Mouse (Mus musculus): ENCODE data around the gene Exo1. TPM values are rescaled to one million over a fixed set of nuclear protein-coding genes. Genes with fewer than 3 reads are reported as not detected.

The Exo1 gene
- polyA plus RNA-seq, 1 experiment from 2014 or later, result 0.55 TPM

GRCm38 (mm10) chr1:175923848-175924787, 43.7 kb downstream of the Exo1 start:
- H3K27ac ChIP-seq, result no peak overlapping the region
- H3K4me3 ChIP-seq (ENCODE audit: inconsistent target), result no peak overlapping the region
- no peaks in the 10 kb centered on the region for H3K36me3 ChIP-seq (ENCODE audit: inconsistent target)
- H3K79me2 ChIP-seq (ENCODE audit: inconsistent target), result no peaks in the 10 kb centered on the region
- WGBS (ENCODE audit: missing documents), result 57% methylated on average over 7 of the region's 7 CpGs

GRCm38 (mm10) chr1:175931391-175931790, 51.0 kb downstream of the Exo1 start:
- Histone ChIP-seq H3K27ac (no peak overlapping the region), H3K4me3 (ENCODE audit: inconsistent target) (no peak overlapping the region), H3K79me2 (ENCODE audit: inconsistent target) (no peaks in the 10 kb centered on the region), H3K36me3 (ENCODE audit: inconsistent target) (no peaks in the 10 kb centered on the region)
- 96% methylated on average over 5 of the region's 5 CpGs for WGBS (ENCODE audit: missing documents)

GRCm38 (mm10) chr1:175936282-175936737, 55.9 kb downstream of the Exo1 start:
- 21% methylated on average over 11 of the region's 11 CpGs for WGBS (ENCODE audit: missing documents)
- Histone ChIP-seq H3K27ac (no peak overlapping the region), H3K79me2 (ENCODE audit: inconsistent target) (no peaks in the 10 kb centered on the region), H3K36me3 (ENCODE audit: inconsistent target) (no peaks in the 10 kb centered on the region), H3K4me3 (ENCODE audit: inconsistent target) (no peak overlapping the region)

- Histone ChIP-seq H3K4me3 (ENCODE audit: inconsistent target) (no peak overlapping the region), H3K27ac (no peak overlapping the region), H3K79me2 (ENCODE audit: inconsistent target) (no peaks in the 10 kb centered on the region), H3K36me3 (ENCODE audit: inconsistent target) (no peaks in the 10 kb centered on the region)
- WGBS (ENCODE audit: missing documents), result 85% methylated on average over 3 of the region's 3 CpGs
These were observed 58.4 kb downstream of the Exo1 start for GRCm38 (mm10) chr1:175938731-175939130.

- WGBS (ENCODE audit: missing documents), result 96% methylated on average over 7 of the region's 7 CpGs
These were observed 62.8 kb downstream of the Exo1 start for GRCm38 (mm10) chr1:175943168-175943567.

GRCm38 (mm10) chr1:175946718-175947315, 66.4 kb downstream of the Exo1 start:
- Histone ChIP-seq H3K36me3 (ENCODE audit: inconsistent target) (no peaks in the 10 kb centered on the region), H3K79me2 (ENCODE audit: inconsistent target) (no peaks in the 10 kb centered on the region), H3K27ac (no peak overlapping the region), H3K4me3 (ENCODE audit: inconsistent target) (no peak overlapping the region)
- WGBS (ENCODE audit: missing documents), result 85% methylated on average over 4 of the region's 4 CpGs

More at GRCm38 (mm10) chr1:175943168-175943567, 62.8 kb downstream of the Exo1 start:
- no peak overlapping the region for H3K4me3 ChIP-seq (ENCODE audit: inconsistent target)
- H3K79me2 ChIP-seq (ENCODE audit: inconsistent target), result no peaks in the 10 kb centered on the region
- H3K36me3 ChIP-seq (ENCODE audit: inconsistent target), result no peaks in the 10 kb centered on the region
- no peak overlapping the region for H3K27ac ChIP-seq

GRCm38 (mm10) chr1:175950421-175950820, 70.0 kb downstream of the Exo1 start:
- Histone ChIP-seq H3K4me3 (ENCODE audit: inconsistent target) (no peak overlapping the region), H3K36me3 (ENCODE audit: inconsistent target) (no peaks in the 10 kb centered on the region), H3K27ac (no peak overlapping the region), H3K79me2 (ENCODE audit: inconsistent target) (no peaks in the 10 kb centered on the region)
- 90% methylated on average over 2 of the region's 3 CpGs for WGBS (ENCODE audit: missing documents)

GRCm38 (mm10) chr1:175950851-175951250, 70.5 kb downstream of the Exo1 start:
- Histone ChIP-seq H3K79me2 (ENCODE audit: inconsistent target) (no peaks in the 10 kb centered on the region), H3K36me3 (ENCODE audit: inconsistent target) (no peaks in the 10 kb centered on the region), H3K27ac (no peak overlapping the region), H3K4me3 (ENCODE audit: inconsistent target) (no peak overlapping the region)
- 100% methylated on average over 2 of the region's 2 CpGs for WGBS (ENCODE audit: missing documents)

GRCm38 (mm10) chr1:175961786-175962185, 81.4 kb downstream of the Exo1 start:
- Histone ChIP-seq H3K79me2 (ENCODE audit: inconsistent target) (no peaks in the 10 kb centered on the region), H3K27ac (no peak overlapping the region), H3K36me3 (ENCODE audit: inconsistent target) (no peaks in the 10 kb centered on the region), H3K4me3 (ENCODE audit: inconsistent target) (no peak overlapping the region)
- 88% methylated on average over 2 of the region's 2 CpGs for WGBS (ENCODE audit: missing documents)

Other genes with a start within 250 kb of the Exo1 start
- 1.8 to 4.1 TPM (median 2.8 TPM) in 3 replicates for gene Opn3, start 187.8 kb upstream of the Exo1 start, polyA plus RNA-seq (2018)
- gene Chml, start 187.7 kb upstream of the Exo1 start, polyA plus RNA-seq (2018), result 3.0 to 3.6 TPM (median 3.6 TPM) in 3 replicates
- not detected in 3 replicates for gene Wdr64, start 182.0 kb upstream of the Exo1 start, polyA plus RNA-seq (2018)
- gene Gm38100, start 39.7 kb downstream of the Exo1 start, polyA plus RNA-seq (2018), result not detected in 3 replicates
- gene Rbm8a2, start 98.5 kb downstream of the Exo1 start, polyA plus RNA-seq (2018), result 0.17 to 0.38 TPM (median 0.34 TPM) in 3 replicates

All from macrophage (primary cell).